Mouse (Mus musculus) WW6 (cell line): ENCODE data around the gene Mfrp.

Experiments used
- DNase-seq: peaks from one replicate; pipeline ENCODE4 v3.0.0-alpha.2; 2013; ENCODE audit warnings: low read depth, low spot score

Gene Mfrp

DNA sequence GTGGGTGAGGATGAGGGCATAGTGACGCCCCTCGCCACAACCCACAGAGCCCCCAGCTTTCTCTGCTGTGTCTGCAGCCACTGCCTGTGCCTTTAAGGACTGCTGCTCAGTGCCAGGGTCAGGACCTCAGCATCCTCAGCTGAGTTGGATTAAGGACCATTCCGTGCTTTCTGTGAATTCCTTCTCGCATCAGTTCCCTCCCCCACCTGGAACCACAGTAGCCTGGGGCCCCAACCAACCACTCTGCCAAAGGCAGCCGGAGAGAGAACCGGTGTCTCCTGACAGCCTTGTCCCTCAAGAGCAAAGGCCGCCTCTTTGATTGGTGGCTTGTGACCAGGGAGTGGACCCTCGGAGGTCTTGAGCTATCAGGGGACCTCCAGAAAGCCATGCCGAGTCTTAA is at the start of gene Mfrp:
Gene Mfrp (plus strand): TSS at position 240 of the 400 bp plus-strand sequence.
- no peak for DNase-seq

GRCm38 (mm10) chr9:44052855-44053254 is 48.7 kb upstream of the Mfrp start:
- DNase-seq: no peak

DNA sequence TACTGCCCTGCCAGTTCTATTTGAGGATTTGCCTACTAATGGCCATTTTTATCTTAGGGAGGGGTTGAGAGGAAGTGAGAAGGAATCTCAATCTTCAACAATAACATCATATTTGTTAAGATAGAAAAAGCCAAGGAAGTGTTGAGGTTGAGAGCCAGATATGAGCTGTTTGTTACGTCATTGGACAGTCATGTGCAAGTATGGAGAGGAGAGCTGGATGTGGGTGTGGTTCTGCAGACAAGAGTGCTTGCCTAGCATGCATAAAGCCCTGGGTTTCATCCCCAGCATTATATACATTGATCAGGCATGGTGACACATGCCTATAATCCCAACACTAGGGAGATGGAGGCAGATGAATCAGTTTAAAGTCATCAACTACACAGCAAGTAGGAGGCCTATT is 47.6 kb upstream of the Mfrp start:
- DNase-seq: no peak

GRCm38 (mm10) chr9:44058606-44059005 is 42.9 kb upstream of the Mfrp start:
- DNase-seq: no peak

GRCm38 (mm10) chr9:44065177-44065576 is 36.4 kb upstream of the Mfrp start:
- no peak for DNase-seq

DNA sequence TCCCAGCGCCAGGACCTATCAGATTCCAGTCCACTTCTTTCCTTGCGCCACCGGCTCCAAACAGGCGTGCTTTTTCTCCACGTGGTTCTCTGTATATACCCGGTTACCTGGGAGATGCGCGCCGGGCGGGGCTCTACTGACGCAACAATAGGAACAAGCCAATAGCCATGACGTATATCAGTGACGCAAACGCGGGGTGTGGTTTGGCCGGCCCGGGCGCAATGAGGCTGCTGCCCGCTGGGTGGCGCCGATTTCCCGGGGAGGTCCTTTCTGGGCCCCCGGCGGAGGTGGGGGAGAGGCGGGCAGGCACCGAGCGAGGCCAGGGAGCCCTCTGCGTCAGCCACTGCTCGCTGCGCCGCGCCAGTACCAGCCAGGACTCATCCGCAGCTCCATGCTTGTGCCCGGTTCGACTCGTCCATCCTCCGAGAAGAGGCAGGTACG is 34.7 kb upstream of the Mfrp start, which contains the start of gene Usp2:
Gene Usp2 (plus strand): TSS at position 237 of the 441 bp plus-strand sequence.
- peak; percentile 95 for DNase-seq

DNA sequence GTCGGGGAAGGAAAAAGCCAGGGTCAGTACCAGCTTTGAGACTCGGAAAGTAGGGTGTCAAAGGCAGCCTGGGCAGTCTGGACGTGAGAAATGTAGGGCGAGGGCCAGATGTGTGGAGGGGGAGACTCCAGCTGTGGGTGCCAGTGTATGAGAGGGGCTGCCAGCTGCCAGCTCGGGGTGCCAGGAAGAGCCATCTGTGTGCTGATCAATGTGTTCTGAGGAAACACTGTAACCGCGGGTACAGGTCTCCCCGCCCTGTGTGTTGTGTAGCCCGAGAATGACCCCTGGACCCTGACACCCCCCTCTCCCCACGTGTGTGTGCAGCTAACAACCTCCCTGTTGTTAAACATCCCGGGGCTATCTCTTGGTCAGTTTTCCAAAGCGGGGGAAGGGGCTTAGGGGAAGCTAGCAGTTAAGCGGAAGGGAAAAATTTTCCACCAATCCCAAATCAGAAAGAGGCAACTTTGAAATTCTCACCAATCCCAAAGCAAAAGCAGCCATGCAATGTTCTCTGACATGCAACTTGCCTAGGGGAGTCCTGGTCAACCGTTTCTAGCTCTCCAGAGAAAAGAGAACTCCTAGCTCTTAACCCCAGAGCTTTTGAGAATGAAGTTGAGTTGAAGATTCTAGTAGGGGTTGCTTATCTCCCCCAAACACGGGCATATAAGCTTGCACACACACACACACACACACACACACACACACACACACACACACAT is 34.1 kb upstream of the Mfrp start:
- no peak for DNase-seq

DNA sequence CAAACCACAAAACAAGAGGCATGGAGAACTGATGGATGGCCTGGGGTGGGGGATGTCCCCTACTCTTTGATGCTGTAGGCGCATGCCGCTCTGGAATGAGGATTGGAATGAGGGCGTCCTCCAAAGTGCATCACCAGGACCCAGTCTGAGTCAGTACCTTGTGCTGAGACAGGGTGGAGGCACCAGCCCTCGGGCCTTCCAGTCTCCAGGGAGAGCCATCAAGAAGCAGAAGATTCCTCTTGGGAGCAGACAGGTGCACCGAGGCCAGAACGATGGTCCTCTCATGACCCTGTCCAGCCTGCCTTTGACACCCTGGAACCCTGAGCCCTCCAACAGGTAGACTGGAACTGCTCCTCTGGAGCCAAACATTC is 33.6 kb upstream of the Mfrp start:
- DNase-seq: no peak

DNA sequence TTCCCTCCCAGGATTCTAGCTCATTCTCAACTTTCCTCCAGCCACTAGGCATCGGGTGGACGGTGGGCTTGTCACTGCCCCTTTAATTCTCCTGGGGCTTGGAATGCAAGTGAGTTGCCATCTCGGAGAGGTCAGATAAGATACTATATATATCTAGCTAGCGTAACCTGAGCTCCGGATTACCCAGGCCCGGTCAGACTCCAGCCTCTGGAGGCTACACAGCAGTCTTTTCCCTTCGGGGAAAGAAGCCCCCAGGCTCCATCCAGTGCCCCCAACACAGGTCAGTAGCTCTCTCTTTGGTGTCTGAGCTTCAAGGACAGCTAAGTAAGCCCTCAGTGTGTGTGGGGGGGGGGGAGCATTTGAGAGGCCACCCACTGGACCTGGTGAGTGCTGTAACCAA is 32.3 kb upstream of the Mfrp start:
- DNase-seq: no peak

GRCm38 (mm10) chr9:44070113-44070843 is 31.3 kb upstream of the Mfrp start:
- no peak for DNase-seq

- no peak for DNase-seq
Measured at GRCm38 (mm10) chr9:44070844-44071231, 30.7 kb upstream of the Mfrp start.

DNA sequence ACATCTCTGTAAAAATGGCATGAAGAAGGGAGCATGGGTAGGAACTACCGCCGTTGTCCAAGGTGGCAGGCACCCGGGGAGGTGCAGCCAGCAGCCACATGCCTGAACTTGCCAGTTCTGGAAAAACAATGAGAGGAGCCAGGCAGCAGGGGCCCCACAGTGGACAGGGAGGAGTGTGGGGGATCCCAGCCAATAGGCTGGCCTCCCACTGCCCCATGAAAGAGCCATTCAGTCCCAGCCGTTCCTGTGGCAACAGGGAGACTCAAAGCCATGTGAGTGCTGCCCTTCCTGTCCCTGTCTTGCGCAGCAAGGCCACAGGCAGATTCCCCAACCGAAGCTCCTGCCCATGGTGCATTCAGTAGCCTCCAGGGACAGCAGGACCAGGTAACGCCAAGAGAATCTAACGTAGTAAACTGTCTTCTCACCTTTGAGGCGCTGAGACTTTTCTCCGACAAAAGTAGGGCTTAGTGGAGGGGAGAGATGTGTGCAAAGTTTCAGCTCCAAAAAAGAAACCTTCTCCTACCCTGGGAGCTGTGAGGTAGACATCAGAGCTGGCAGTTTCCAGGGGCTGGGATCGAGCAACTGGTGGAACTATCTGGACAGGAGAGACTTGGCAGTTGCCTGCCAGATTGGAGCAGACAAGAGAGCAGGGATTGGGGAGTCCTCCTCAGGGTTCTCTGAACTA is 29.5 kb upstream of the Mfrp start:
- no peak for DNase-seq

- no peak for DNase-seq
Measured at GRCm38 (mm10) chr9:44072599-44072915, 29.0 kb upstream of the Mfrp start.

GRCm38 (mm10) chr9:44073115-44073514 is 28.4 kb upstream of the Mfrp start:
- no peak for DNase-seq

GRCm38 (mm10) chr9:44074395-44075275 is 26.9 kb upstream of the Mfrp start:
- no peak for DNase-seq

- DNase-seq: no peak
Measured at GRCm38 (mm10) chr9:44075276-44075995, 26.1 kb upstream of the Mfrp start.

- no peak for DNase-seq
Measured at GRCm38 (mm10) chr9:44075996-44076763, 25.3 kb upstream of the Mfrp start.

DNA sequence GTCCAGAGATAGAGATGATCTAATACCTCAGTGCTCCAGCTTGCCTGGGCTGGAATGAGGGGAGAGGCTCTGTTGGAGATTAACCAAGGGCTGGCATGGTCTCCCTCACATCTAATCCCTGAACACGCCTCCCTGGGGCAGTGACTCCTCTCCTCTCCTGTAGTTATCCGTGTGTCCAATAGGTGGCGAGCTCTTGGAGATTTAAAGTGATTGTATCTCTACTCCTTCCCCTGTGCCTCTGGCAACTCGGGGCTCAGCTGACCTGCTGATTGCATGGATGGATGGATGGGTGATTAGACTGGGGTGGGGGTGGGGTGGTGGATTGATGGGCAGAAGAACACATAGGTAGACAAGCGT is 24.8 kb upstream of the Mfrp start:
- no peak for DNase-seq

DNA sequence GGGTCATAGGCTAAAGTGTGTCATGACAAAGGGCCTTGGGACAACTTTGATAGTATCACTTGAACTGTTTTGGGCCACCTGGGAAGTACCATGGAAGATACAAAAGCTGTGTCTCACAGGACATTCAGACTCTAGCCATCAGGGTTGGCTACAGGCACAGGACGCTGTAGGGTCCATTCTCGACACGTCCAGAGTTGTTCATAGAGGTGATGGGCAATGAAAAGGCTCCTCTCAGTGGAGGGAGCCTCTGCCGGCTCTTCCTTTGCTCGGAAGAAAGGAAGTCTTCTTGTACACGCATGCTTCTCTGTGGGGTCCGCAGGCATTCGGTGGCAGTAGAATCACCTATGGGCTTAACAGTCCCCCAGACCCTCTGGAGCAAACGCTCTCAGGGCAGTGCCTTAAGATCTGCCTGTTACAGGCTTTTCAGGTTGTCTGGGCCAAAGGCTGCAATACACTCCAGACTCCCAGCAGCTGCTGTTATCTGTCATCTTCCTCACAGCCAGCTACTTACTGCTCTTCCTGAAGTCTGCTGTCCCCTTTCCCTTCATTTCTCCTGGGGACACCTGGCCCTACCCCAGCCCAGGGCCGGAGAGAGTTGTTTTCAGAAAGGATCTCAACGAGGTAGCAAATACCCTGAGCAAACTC is 24.1 kb upstream of the Mfrp start:
- DNase-seq: no peak
